Comparison of ENCODE assay signal across 13 mouse cellular contexts in genomic region chr5:84229971-84230370, GRCm38 (mm10).
"Had no signal": no experiment of that assay in that cellular context is flagged by ENCODE, and none has a peak within 500 bp of the region (broad histone marks: within the 10 kb centered on the region; RNA-seq: fewer than 3 reads in every experiment).

No protein-coding gene starts in this region.

- DNase-seq: liver, embryonic 13.5 days; liver, postnatal 0 days; lung, adult 2 months; lung, postnatal 4 days; right cerebral cortex, adult 18-20 months; right cerebral cortex, postnatal 25 days; right cerebral cortex, postnatal 4 days; spleen, adult 18-20 months; thymus, adult 2 months; thymus, postnatal 25 days; thymus, postnatal 4 days had no signal

- ATAC-seq: liver, postnatal 0 days; lung, postnatal 0 days; midbrain, embryonic 16.5 days had no signal
